Mouse (Mus musculus): Measurements from ENCODE around the gene Eif2ak3. TPM values are rescaled to one million over a fixed set of nuclear protein-coding genes. Genes with fewer than 3 reads are reported as not detected.
A peak's percentile ranks its signal among the peaks of the same experiment; 100 is the strongest.

The Eif2ak3 gene
- polyA plus RNA-seq, 1 experiment = 20.2 TPM

GRCm38 (mm10) chr6:70867297-70867696, 23.0 kb downstream of the Eif2ak3 start:
- peak; percentile 7 for DNase-seq (ENCODE audit: low read depth)
- TF ChIP-seq POLR2A (IDR thresholded peaks at IDR 0.05; ENCODE audit: borderline replicate concordance, extremely low read depth, insufficient read depth, insufficient read length, poor library complexity, severe bottlenecking) = no peak
- no peak for TF ChIP-seq CTCF (IDR thresholded peaks at IDR 0.05; ENCODE audit: borderline replicate concordance, extremely low read depth, insufficient read depth, insufficient read length)

GRCm38 (mm10) chr6:70871511-70871980, 27.2 kb downstream of the Eif2ak3 start:
- DNase-seq (ENCODE audit: low read depth) = peak; percentile 12

GRCm38 (mm10) chr6:70872128-70872527, 27.8 kb downstream of the Eif2ak3 start:
- TF ChIP-seq POLR2A (IDR thresholded peaks at IDR 0.05; ENCODE audit: borderline replicate concordance, extremely low read depth, insufficient read depth, insufficient read length, poor library complexity, severe bottlenecking) (no peak), CTCF (IDR thresholded peaks at IDR 0.05; ENCODE audit: borderline replicate concordance, extremely low read depth, insufficient read depth, insufficient read length) (no peak)
- peak; percentile 83 for DNase-seq (ENCODE audit: low read depth)

More at GRCm38 (mm10) chr6:70871511-70871980, 27.2 kb downstream of the Eif2ak3 start:
- TF ChIP-seq POLR2A (IDR thresholded peaks at IDR 0.05; ENCODE audit: borderline replicate concordance, extremely low read depth, insufficient read depth, insufficient read length, poor library complexity, severe bottlenecking) = no peak
- TF ChIP-seq CTCF (IDR thresholded peaks at IDR 0.05; ENCODE audit: borderline replicate concordance, extremely low read depth, insufficient read depth, insufficient read length) = no peak

- TF ChIP-seq POLR2A (IDR thresholded peaks at IDR 0.05; ENCODE audit: borderline replicate concordance, extremely low read depth, insufficient read depth, insufficient read length, poor library complexity, severe bottlenecking) (no peak), CTCF (IDR thresholded peaks at IDR 0.05; ENCODE audit: borderline replicate concordance, extremely low read depth, insufficient read depth, insufficient read length) (no peak)
- DNase-seq (ENCODE audit: low read depth) = peak; percentile 19
These were observed 28.3 kb downstream of the Eif2ak3 start for GRCm38 (mm10) chr6:70872570-70872969.

- TF ChIP-seq CTCF (IDR thresholded peaks at IDR 0.05; ENCODE audit: borderline replicate concordance, extremely low read depth, insufficient read depth, insufficient read length) = peak; percentile 31; the same call in 1 of the 2 replicates
- TF ChIP-seq POLR2A (IDR thresholded peaks at IDR 0.05; ENCODE audit: borderline replicate concordance, extremely low read depth, insufficient read depth, insufficient read length, poor library complexity, severe bottlenecking) = no peak
- DNase-seq (ENCODE audit: low read depth) = no peak
These were observed 29.9 kb downstream of the Eif2ak3 start for GRCm38 (mm10) chr6:70874035-70874775.

- no peak for DNase-seq (ENCODE audit: low read depth)
- TF ChIP-seq CTCF (IDR thresholded peaks at IDR 0.05; ENCODE audit: borderline replicate concordance, extremely low read depth, insufficient read depth, insufficient read length) = no peak
- no peak for TF ChIP-seq POLR2A (IDR thresholded peaks at IDR 0.05; ENCODE audit: borderline replicate concordance, extremely low read depth, insufficient read depth, insufficient read length, poor library complexity, severe bottlenecking)
These were observed 30.7 kb downstream of the Eif2ak3 start for GRCm38 (mm10) chr6:70875017-70875416.

GRCm38 (mm10) chr6:70880714-70881304, 36.5 kb downstream of the Eif2ak3 start:
- peak; percentile 82 for DNase-seq (ENCODE audit: low read depth)
- TF ChIP-seq CTCF (IDR thresholded peaks at IDR 0.05; ENCODE audit: borderline replicate concordance, extremely low read depth, insufficient read depth, insufficient read length) (peak; percentile 84), POLR2A (IDR thresholded peaks at IDR 0.05; ENCODE audit: borderline replicate concordance, extremely low read depth, insufficient read depth, insufficient read length, poor library complexity, severe bottlenecking) (no peak)

- TF ChIP-seq POLR2A (IDR thresholded peaks at IDR 0.05; ENCODE audit: borderline replicate concordance, extremely low read depth, insufficient read depth, insufficient read length, poor library complexity, severe bottlenecking) = no peak
- no peak for TF ChIP-seq CTCF (IDR thresholded peaks at IDR 0.05; ENCODE audit: borderline replicate concordance, extremely low read depth, insufficient read depth, insufficient read length)
These were observed 43.7 kb downstream of the Eif2ak3 start for GRCm38 (mm10) chr6:70887993-70888392.

GRCm38 (mm10) chr6:70898166-70898565, 53.9 kb downstream of the Eif2ak3 start:
- TF ChIP-seq POLR2A (IDR thresholded peaks at IDR 0.05; ENCODE audit: borderline replicate concordance, extremely low read depth, insufficient read depth, insufficient read length, poor library complexity, severe bottlenecking) (no peak), CTCF (IDR thresholded peaks at IDR 0.05; ENCODE audit: borderline replicate concordance, extremely low read depth, insufficient read depth, insufficient read length) (peak; percentile 11; the same call in 1 of the 2 replicates)
- no peak for DNase-seq (ENCODE audit: low read depth)

More at GRCm38 (mm10) chr6:70887993-70888392, 43.7 kb downstream of the Eif2ak3 start:
- DNase-seq (ENCODE audit: low read depth) = no peak

GRCm38 (mm10) chr6:70899594-70900003, 55.3 kb downstream of the Eif2ak3 start:
- DNase-seq (ENCODE audit: low read depth) = peak; percentile 84
- TF ChIP-seq POLR2A (IDR thresholded peaks at IDR 0.05; ENCODE audit: borderline replicate concordance, extremely low read depth, insufficient read depth, insufficient read length, poor library complexity, severe bottlenecking) (no peak), CTCF (IDR thresholded peaks at IDR 0.05; ENCODE audit: borderline replicate concordance, extremely low read depth, insufficient read depth, insufficient read length) (no peak)

GRCm38 (mm10) chr6:70903689-70904088, 59.4 kb downstream of the Eif2ak3 start:
- no peak for TF ChIP-seq POLR2A (IDR thresholded peaks at IDR 0.05; ENCODE audit: borderline replicate concordance, extremely low read depth, insufficient read depth, insufficient read length, poor library complexity, severe bottlenecking)
- DNase-seq (ENCODE audit: low read depth) = no peak

Measured in brain, embryonic 14.5 days (tissue).